Mouse (Mus musculus) liver, embryonic 16.5 days (tissue): ENCODE measurements around the gene Kcnn4. TPM values are rescaled to one million over a fixed set of nuclear protein-coding genes. Genes with fewer than 3 reads are reported as not detected.
A peak's percentile ranks its signal among the peaks of the same experiment; 100 is the strongest.

ENCODE experiments used
- ATAC-seq: fragments of 200-750 bp; cut with Nextera tagmentation; 2 replicates; pipeline ENCODE4 v1.8.0; 2017; ENCODE audit warnings: low read depth, mild to moderate bottlenecking, moderate number of reproducible peaks, moderate library complexity
- H3K27ac ChIP-seq: fragments of 300-500 bp; sonication (generic); 2 replicates; pipeline ENCODE4 v1.5.1; 2014; ENCODE audit warnings: mild to moderate bottlenecking, low read length
- H3K27me3 ChIP-seq: fragments of 300-500 bp; sonication (generic); 2 replicates; pipeline ENCODE4 v1.6.1; 2014; ENCODE audit warnings: low read depth, low read length, mixed read lengths; ENCODE audit not compliant: control insufficient read depth, insufficient read depth
- H3K36me3 ChIP-seq: fragments of 300-500 bp; sonication (generic); 2 replicates; pipeline ENCODE4 v1.6.1; 2014; ENCODE audit warnings: mild to moderate bottlenecking; ENCODE audit not compliant: control insufficient read depth, insufficient read depth
- H3K4me1 ChIP-seq: fragments of 300-500 bp; sonication (generic); 2 replicates; pipeline ENCODE4 v1.6.1; 2014; ENCODE audit warnings: low read depth, low read length, mixed read lengths; ENCODE audit not compliant: control insufficient read depth
- H3K4me2 ChIP-seq: fragments of 300-500 bp; sonication (generic); 2 replicates; pipeline ENCODE4 v1.6.1; 2014; ENCODE audit warnings: low read depth, low read length, mixed read lengths
- H3K4me3 ChIP-seq: fragments of 300-500 bp; sonication (generic); 2 replicates; pipeline ENCODE4 v1.5.1; 2014; ENCODE audit warnings: low read depth, mild to moderate bottlenecking, low read length
- H3K9ac ChIP-seq: fragments of 300-500 bp; sonication (generic); 2 replicates; pipeline ENCODE4 v1.6.1; 2014; ENCODE audit warnings: low read depth, low read length
- H3K9me3 ChIP-seq: fragments of 300-500 bp; sonication (generic); replicated peaks from 2 replicates; pipeline ENCODE4 v1.6.1; 2016; ENCODE audit warnings: low read length; ENCODE audit not compliant: control insufficient read depth
- WGBS: fragments of 180-500 bp; shearing (Covaris S2); extraction: QIAGEN DNeasy Blood & Tissue Kit; methylation state at CpG from one replicate; pipeline ENCODE4 v1.1.7; 2014; ENCODE audit not compliant: insufficient replicate concordance; 5-methylcytosine and 5-hydroxymethylcytosine counted together
- polyA plus RNA-seq: library from polyadenylated mRNA; unstranded; fragments of >200 nt; fragmentation: Nextera tagmentation; extraction: Ambion mirVana; gene quantifications from 2 replicates; pipeline ENCODE4 v1.2.1, GENCODE M21; 2015

Kcnn4 gene
- polyA plus RNA-seq, 1 experiment from 2014 or later: 93.4 TPM

DNA sequence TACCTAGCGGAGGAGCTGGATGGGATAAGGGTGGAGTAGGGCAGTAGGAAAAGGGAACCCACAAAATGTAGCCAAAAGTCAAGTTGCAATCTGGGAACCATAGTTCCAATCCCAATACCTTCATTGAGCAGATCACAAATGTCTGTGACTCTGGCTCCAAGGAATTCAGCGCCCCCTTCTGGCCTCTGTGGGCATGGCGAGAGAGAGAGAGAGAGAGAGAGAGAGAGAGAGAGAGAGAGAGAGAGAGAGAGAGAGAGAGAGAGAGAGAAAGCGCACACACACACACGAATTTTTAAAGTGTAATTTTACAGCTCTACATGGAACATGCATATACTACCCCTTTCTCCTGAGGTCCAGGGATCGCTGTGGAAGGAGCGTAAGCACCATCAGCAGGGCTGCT, 6.8 kb upstream of the Kcnn4 start:
- 23% methylated on average over 7 of the region's 7 CpGs for WGBS
- Histone ChIP-seq H3K27me3 (peaks cover 3% of the 10 kb centered on the region; the same call in 1 of the 2 replicates), H3K27ac (no peak overlapping the region), H3K4me1 (peaks cover 34% of the 10 kb centered on the region), H3K9ac (no peak overlapping the region), H3K4me2 (no peak overlapping the region), H3K36me3 (no peaks in the 10 kb centered on the region), H3K9me3 (no peaks in the 10 kb centered on the region), H3K4me3 (no peak overlapping the region)
- ATAC-seq: no peak

DNA sequence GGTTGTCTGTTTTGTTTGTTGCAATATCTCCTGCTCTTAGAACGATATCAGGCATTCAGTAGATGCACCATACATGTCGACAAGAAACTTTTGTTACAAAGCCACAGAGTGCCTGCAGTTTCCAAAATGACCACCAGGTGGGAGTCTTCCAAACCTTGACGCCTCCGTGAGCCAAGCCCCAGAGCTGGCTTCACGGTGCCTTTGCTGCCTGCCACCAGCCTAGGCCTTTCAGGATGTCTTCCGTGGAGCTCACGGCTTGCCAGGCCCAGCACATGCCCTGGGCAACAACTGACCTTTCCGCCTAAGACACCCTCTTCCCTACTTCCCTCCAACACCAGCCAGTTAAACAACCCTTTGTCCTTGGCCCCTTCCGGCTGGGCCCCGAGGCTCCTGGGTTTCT, 5.2 kb upstream of the Kcnn4 start:
- H3K9ac ChIP-seq: peak overlapping the region; percentile 64
- no peak overlapping the region for H3K4me3 ChIP-seq
- peak overlapping the region; percentile 82 for H3K27ac ChIP-seq
- ATAC-seq: peak; percentile 58
- 18% methylated on average over 10 of the region's 10 CpGs for WGBS
- no peaks in the 10 kb centered on the region for H3K9me3 ChIP-seq
- no peaks in the 10 kb centered on the region for H3K36me3 ChIP-seq
- H3K4me1 ChIP-seq: peaks cover 50% of the 10 kb centered on the region
- H3K27me3 ChIP-seq: peaks cover 3% of the 10 kb centered on the region; the same call in 1 of the 2 replicates
- H3K4me2 ChIP-seq: no peak overlapping the region

DNA sequence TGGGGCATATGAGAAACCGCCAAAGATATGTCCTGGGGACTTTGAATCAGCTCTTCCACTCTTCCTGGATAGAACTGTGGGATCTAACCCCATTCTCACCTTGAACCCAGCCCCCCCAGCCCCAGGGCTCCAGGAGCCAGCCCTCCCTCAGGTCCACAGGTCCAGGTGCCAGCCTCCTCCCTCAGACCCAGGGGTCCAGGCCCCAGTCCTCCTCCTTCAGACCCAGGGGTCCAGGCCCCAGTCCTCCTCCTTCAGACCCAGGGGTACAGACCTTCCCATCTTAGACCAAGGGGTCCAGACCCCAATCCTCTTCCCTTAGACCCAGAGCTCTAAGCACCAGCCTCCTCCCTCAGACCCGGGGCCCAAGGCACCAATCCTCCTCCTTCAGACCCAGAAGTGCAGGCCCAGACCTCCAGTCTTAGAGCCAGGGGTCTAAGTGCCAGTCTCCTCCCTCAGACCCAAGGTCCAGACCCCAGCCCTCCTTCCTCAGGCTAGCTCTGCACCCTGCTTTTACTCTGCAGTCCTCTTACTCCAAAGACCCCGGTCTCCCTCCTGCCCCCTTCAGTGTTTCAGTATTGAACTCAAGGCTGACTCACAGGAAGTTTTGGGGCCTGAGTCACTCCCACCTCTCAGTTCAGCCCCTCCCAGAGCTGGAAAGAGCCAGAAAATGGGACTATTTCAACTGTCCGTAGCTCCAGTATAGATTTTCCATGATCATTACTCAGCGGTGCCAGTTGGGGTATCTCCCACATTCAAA, 4.6 kb upstream of the Kcnn4 start:
- ATAC-seq: no peak
- H3K9ac ChIP-seq: peak overlapping the region; percentile 64
- no peaks in the 10 kb centered on the region for H3K36me3 ChIP-seq
- peak overlapping the region; percentile 82 for H3K27ac ChIP-seq
- peaks cover 50% of the 10 kb centered on the region for H3K4me1 ChIP-seq
- 65% methylated on average over 5 of the region's 5 CpGs for WGBS
- H3K27me3 ChIP-seq: peaks cover 3% of the 10 kb centered on the region; the same call in 1 of the 2 replicates
- H3K4me3 ChIP-seq: no peak overlapping the region
- H3K4me2 ChIP-seq: no peak overlapping the region
- no peaks in the 10 kb centered on the region for H3K9me3 ChIP-seq

DNA sequence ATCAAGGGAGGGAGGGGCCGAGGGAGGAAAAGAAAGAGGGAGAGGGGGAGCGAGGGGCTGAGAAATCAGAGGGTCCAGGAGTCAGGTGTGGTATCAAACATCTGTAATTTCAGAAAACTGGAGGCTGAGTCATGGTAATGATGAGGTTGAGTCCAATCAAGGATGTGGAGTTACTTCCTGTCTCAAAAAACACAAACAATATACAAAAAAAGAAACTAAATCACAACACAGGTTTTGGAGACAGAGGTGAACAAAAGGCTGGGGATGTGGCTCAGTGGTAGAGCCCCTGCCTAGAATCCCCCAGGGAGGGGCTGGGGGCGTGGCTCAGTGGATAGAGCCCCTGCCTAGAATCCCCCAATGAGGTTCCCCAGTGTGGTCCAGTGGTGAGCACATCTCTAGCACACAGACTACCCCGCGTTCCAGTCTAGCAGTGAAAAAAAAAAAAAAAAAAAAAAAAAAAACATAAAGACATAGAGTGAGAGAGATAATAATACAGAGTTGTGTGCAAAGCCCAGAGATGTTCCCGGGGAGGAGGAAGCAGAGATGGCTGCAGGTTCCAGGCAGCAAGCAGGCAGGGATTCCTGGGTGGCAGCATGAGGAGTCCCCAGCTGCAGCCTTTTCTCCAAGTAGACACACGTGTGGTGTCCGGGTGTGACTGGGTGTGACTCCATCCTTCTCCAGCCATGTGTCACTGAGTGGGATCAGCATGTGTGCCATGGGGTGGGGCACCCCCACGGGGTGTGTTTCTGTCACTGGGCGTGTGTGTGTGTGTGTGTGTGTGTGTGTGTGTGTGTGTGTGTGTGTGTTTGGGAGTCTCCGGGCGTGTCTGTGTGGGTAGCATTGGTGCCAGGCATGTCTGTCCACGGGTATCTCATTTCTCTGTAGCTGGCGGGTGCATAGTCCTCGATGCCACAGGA, 3.1 kb upstream of the Kcnn4 start:
- peaks cover 3% of the 10 kb centered on the region; the same call in 1 of the 2 replicates for H3K27me3 ChIP-seq
- H3K36me3 ChIP-seq: no peaks in the 10 kb centered on the region
- H3K9me3 ChIP-seq: no peaks in the 10 kb centered on the region
- H3K4me2 ChIP-seq: peak overlapping the region; percentile 30
- no peak overlapping the region for H3K4me3 ChIP-seq
- H3K9ac ChIP-seq: no peak overlapping the region; the same call in 1 of the 2 replicates
- H3K27ac ChIP-seq: peak overlapping the region; percentile 82
- WGBS: 55% methylated on average over 14 of the region's 15 CpGs
- H3K4me1 ChIP-seq: peaks cover 50% of the 10 kb centered on the region
- ATAC-seq: peak; percentile 15

DNA sequence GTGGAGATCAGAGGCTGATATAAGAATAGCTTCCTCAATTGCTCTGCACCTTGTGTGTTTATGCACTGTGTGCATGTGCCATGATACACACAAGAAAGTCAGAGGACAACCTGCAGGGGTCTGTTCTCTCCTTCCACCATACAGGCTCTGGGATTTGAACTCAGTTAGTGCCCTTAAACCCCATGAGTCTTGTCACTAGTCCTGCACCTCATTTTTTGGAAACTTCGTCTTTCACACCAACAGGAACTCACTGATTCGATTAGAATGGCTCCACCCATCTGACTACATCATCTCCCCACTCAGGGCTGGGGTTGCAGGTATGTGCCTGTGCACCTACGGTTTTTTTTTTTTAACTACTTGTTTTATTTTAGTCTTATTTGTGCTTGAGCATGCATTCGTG, 1.8 kb upstream of the Kcnn4 start:
- WGBS: 40% methylated on average over 4 of the region's 4 CpGs
- no peaks in the 10 kb centered on the region for H3K27me3 ChIP-seq
- peak overlapping the region; percentile 100 for H3K27ac ChIP-seq
- H3K9me3 ChIP-seq: no peaks in the 10 kb centered on the region
- no peak overlapping the region for H3K4me3 ChIP-seq
- ATAC-seq: no peak
- H3K4me1 ChIP-seq: peaks cover 56% of the 10 kb centered on the region
- H3K9ac ChIP-seq: no peak overlapping the region
- no peaks in the 10 kb centered on the region for H3K36me3 ChIP-seq
- H3K4me2 ChIP-seq: no peak overlapping the region

DNA sequence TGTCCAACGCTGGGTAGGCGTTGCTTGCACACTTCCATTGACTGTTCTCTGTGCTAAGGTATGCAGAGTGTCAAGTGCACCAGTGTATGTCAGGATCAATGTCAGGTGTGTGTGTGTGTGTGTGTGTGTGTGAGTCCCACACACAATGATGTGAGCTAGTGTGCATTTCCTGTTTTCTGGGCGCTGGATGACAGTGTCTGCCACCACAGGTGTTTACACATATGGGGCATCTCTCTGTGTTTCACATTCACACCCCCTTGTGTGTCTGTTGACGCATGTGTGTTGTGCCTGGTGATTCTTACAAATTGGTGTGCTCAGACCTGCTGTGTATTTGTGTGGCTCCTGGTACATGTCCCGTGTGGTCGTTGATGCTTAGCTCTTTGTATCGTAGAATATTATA, 1.1 kb upstream of the Kcnn4 start:
- peak overlapping the region; percentile 95 for H3K4me2 ChIP-seq
- no peaks in the 10 kb centered on the region for H3K36me3 ChIP-seq
- H3K27ac ChIP-seq: peak overlapping the region; percentile 100
- H3K27me3 ChIP-seq: no peaks in the 10 kb centered on the region
- 86% methylated on average over 7 of the region's 7 CpGs for WGBS
- no peaks in the 10 kb centered on the region for H3K9me3 ChIP-seq
- H3K4me3 ChIP-seq: peak overlapping the region; percentile 89
- H3K4me1 ChIP-seq: peaks cover 61% of the 10 kb centered on the region
- peak overlapping the region; percentile 96 for H3K9ac ChIP-seq
- no peak for ATAC-seq

DNA sequence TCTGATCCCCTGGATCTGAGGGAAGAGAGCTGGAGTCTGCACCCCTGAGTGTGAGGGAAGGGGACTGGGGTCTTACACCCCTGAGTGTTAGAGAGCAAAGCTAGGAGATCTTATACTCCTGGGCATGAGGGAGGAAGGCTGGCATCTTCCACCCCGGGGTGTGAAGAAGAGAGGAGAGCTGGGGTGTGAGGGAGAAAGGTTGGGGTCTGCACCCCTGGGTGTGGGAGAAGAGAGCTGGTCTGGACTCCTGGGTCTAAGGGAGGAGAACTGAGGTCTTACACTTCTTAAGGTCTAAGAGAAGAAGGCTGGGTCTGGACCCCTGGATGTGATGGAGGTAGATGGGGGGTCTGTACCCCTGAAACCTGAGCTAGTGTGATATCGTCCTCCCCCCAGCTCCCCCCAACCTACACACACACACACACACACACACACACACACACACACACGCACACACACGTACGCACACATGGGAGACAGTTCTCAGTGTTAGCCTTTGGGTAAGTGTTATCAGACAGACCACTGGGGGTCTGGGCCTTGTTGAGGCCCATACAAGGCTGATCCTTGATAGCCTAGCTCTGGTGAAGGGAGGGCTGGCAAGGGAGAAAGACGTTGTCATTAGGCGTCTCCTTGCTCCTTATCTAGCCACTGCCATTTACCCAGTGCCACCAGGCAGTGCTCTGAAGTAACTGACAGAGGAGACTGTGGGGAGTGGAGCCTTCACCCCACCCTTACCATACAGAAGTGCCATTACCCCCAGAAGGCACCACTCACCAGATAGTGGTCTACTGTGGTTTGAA, 1.1 kb downstream of the Kcnn4 start:
- peak overlapping the region; percentile 96 for H3K9ac ChIP-seq
- peaks cover 14% of the 10 kb centered on the region for H3K36me3 ChIP-seq
- H3K9me3 ChIP-seq: no peaks in the 10 kb centered on the region
- peaks cover 65% of the 10 kb centered on the region for H3K4me1 ChIP-seq
- WGBS: 13% methylated on average over 7 of the region's 7 CpGs
- ATAC-seq: peak; percentile 84
- H3K27ac ChIP-seq: peak overlapping the region; percentile 100
- H3K27me3 ChIP-seq: no peaks in the 10 kb centered on the region
- peak overlapping the region; percentile 95 for H3K4me2 ChIP-seq
- H3K4me3 ChIP-seq: peak overlapping the region; percentile 89

DNA sequence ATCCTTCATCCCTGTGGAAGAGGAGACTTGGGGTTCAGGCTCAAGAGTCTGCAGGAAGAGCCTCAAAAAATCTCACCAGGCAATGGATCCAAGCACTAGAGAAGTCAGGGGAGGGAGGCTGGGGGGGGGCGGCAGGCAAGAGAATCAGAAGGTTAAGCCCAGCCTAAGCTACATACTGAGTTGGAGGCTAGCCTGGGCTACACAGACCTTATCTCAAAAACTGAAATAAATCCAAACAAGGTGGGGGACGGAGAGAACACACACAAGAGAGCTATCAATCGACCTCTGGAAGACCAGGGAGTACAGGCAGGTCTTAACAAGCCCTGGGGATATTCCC, 1.7 kb downstream of the Kcnn4 start:
- H3K27ac ChIP-seq: peak overlapping the region; percentile 100
- H3K36me3 ChIP-seq: peaks cover 14% of the 10 kb centered on the region
- peaks cover 65% of the 10 kb centered on the region for H3K4me1 ChIP-seq
- H3K9me3 ChIP-seq: no peaks in the 10 kb centered on the region
- peak overlapping the region; percentile 96 for H3K9ac ChIP-seq
- H3K4me2 ChIP-seq: peak overlapping the region; percentile 95
- ATAC-seq: no peak
- H3K4me3 ChIP-seq: peak overlapping the region; percentile 89
- H3K27me3 ChIP-seq: no peaks in the 10 kb centered on the region
- 16% methylated on average over 3 of the region's 3 CpGs for WGBS
